Mouse (Mus musculus) ES-E14 (cell line): Measurements from ENCODE around the gene Plac8. TPM values are rescaled to one million over a fixed set of nuclear protein-coding genes. Genes with fewer than 3 reads are reported as not detected.

Experiments used
- DNase-seq: peaks from one replicate; pipeline ENCODE4 v3.0.0-alpha.2; 2013; ENCODE audit warnings: low read depth, low spot score
- H3K27ac ChIP-seq: 2 replicates; pipeline ENCODE4 v1.5.1; 2012; ENCODE audit warnings: low read depth, mild to moderate bottlenecking, low read length, moderate library complexity, mixed read lengths; ENCODE audit not compliant: poor library complexity, insufficient read depth, severe bottlenecking
- H3K36me3 ChIP-seq: 2 replicates; pipeline ENCODE4 v1.6.1; 2012; ENCODE audit warnings: mild to moderate bottlenecking, low read length, moderate library complexity, mixed read lengths; ENCODE audit not compliant: control insufficient read depth, poor library complexity, insufficient read depth, severe bottlenecking
- H3K4me1 ChIP-seq, 2 experiments: fragments of 150-350 bp in 1 of 2; sonication (generic) in 1 of 2; 2 replicates each; pipeline ENCODE4 v1.6.1; 2012; ENCODE audit warnings: low read length in 2 of 2, mild to moderate bottlenecking in 1 of 2, mixed read lengths in 1 of 2; ENCODE audit not compliant: control insufficient read depth in 2 of 2, insufficient read depth in 2 of 2, poor library complexity in 1 of 2
- H3K4me3 ChIP-seq, 2 experiments: fragments of 150-350 bp in 1 of 2; sonication (generic) in 1 of 2; 2 replicates each; pipeline ENCODE4 v1.5.1; 2012; ENCODE audit warnings: low read length in 2 of 2, low read depth in 1 of 2, mild to moderate bottlenecking in 1 of 2, mixed read lengths in 1 of 2; ENCODE audit not compliant: insufficient read depth in 1 of 2, poor library complexity in 1 of 2, severe bottlenecking in 1 of 2
- H3K9ac ChIP-seq: 2 replicates; pipeline ENCODE4 v1.6.1; 2012; ENCODE audit warnings: low read depth, mild to moderate bottlenecking, low read length, mixed read lengths; ENCODE audit not compliant: poor library complexity, insufficient read depth, severe bottlenecking
- H3K9me3 ChIP-seq: fragments of 150-350 bp; sonication (generic); 2 replicates; pipeline ENCODE4 v1.6.1; 2012; ENCODE audit warnings: low read depth, mild to moderate bottlenecking, low read length; ENCODE audit not compliant: control insufficient read depth, insufficient read depth
- CHD2 ChIP-seq: IDR thresholded peaks from 2 replicates; pipeline ENCODE4 v1.6.1; 2014; ENCODE audit warnings: mild to moderate bottlenecking, low read depth, low read length, inconsistent platforms
- HCFC1 ChIP-seq: IDR thresholded peaks from 2 replicates; pipeline ENCODE4 v1.6.1; 2012; ENCODE audit warnings: low read length, inconsistent platforms, borderline replicate concordance; ENCODE audit not compliant: insufficient read depth
- MAFK ChIP-seq: IDR thresholded peaks from 2 replicates; pipeline ENCODE4 v1.6.1; 2014; ENCODE audit warnings: mild to moderate bottlenecking, low read depth, low read length, inconsistent platforms; ENCODE audit not compliant: insufficient read depth
- ZC3H11A ChIP-seq: IDR thresholded peaks from 2 replicates; pipeline ENCODE4 v1.6.1; 2012; ENCODE audit warnings: low read depth, mild to moderate bottlenecking, inconsistent platforms, low read length, borderline replicate concordance
- ZNF384 ChIP-seq: IDR thresholded peaks from 2 replicates; pipeline ENCODE4 v1.6.1; 2012; ENCODE audit warnings: low read depth, low read length, inconsistent platforms
- in situ Hi-C, 2 experiments: fragments of 600-800 bp; cut with MboI; formaldehyde crosslinking; loops; one replicate each; pipeline ENCODE4 v1.15.1; 2025; ENCODE audit warnings: low sequenced_read_pairs in 2 of 2, inconsistent platforms in 1 of 2; ENCODE audit not compliant: unreplicated experiment in 2 of 2
- total RNA-seq: library from RNA; depleted of rRNA; stranded (reverse); fragments of 300-350 nt; gene quantifications from 2 replicates; pipeline ENCODE4 v1.2.3, GENCODE M21; 2012

Plac8 gene
- total RNA-seq, 1 experiment: 28.1 TPM

DNA sequence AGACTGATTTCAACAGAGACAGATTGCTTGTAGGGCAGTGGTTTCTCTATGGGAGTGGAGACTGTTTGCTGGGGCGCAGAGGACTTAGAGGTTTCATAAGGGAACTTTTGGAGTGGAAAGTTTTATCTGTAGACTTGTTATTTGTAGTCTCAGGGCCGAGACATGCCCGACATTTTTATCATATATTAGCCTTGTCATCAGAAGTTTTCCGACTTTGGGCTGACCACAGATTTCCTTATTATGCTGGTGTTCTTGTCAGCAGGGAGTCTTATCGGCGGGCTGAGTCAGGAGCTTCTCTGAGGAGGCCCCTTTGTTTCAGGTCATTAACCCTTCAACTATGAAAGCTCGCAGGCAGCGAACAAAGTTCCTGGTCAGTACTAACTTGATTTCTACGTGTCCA is 35.8 kb upstream of the Plac8 start:
- no peaks in the 10 kb centered on the region for H3K4me1 ChIP-seq
- no peak overlapping the region for H3K9ac ChIP-seq
- TF ChIP-seq CHD2 (no peak), HCFC1 (no peak), ZNF384 (no peak), ZC3H11A (no peak), MAFK (no peak)
- H3K4me3 ChIP-seq: no peak overlapping the region
- H3K9me3 ChIP-seq: no peaks in the 10 kb centered on the region
- no peak overlapping the region for H3K27ac ChIP-seq
- in situ Hi-C loops: no loop called here
- H3K36me3 ChIP-seq: no peaks in the 10 kb centered on the region
- DNase-seq: no peak

DNA sequence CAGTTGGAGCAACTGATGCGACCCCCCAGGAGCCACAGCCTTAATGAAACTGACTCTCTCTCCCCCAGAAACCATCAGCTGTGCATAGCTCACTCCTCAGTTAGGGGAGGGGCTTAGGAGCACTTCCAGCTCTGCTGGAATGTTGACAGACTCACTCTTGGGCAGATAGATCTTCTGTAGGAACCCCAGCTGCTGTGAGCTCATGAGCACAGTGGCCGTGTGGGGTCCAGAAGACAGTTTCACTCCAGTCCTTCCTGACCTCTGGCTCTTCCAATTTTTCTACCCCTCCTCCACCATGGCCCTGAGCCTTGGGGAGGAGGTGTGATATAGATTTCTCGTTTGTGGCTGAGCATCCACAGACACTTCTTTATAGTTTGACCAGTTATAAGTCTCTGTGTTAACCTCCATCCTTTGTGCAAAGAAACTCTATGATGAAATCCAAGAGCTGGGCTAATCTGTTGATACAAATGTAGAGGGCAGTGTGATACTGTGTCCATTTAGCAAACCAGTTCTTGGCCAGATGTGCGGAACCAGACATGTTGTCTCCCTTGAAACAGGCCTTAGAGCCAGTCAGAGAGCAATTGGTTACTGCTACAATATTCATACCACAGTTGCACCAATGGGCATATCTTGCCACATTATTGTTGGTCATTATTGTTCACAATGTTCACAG is 35.2 kb upstream of the Plac8 start:
- H3K27ac ChIP-seq: no peak overlapping the region
- no peaks in the 10 kb centered on the region for H3K9me3 ChIP-seq
- no peak overlapping the region for H3K4me3 ChIP-seq
- in situ Hi-C loops: no loop called here
- TF ChIP-seq ZC3H11A (no peak), CHD2 (no peak), HCFC1 (no peak), MAFK (no peak), ZNF384 (no peak)
- H3K9ac ChIP-seq: no peak overlapping the region
- H3K36me3 ChIP-seq: no peaks in the 10 kb centered on the region
- DNase-seq: no peak
- H3K4me1 ChIP-seq: no peaks in the 10 kb centered on the region

DNA sequence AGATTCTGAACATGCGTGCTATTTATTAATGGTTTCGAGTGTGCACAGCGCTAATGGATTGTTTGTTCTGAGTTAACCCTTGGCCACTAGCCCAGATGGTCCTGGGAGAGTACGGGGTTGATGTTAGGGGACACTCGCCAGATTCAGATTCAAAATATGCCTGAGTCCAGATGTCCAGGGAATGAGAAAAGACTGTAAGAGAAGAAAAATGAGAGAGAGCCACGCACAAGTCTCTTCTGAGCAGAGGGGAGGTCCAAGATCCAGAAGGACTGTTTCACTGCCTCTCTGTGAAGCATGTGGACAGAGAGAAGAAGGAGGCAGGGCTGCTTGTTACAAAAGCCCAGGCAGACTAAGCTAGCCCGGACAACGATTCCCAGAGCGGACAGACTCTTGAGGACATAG is 33.8 kb upstream of the Plac8 start:
- H3K36me3 ChIP-seq: no peaks in the 10 kb centered on the region
- DNase-seq: no peak
- no peak for TF ChIP-seq MAFK
- no peak for TF ChIP-seq CHD2
- TF ChIP-seq HCFC1: no peak
- no peak for TF ChIP-seq ZC3H11A
- TF ChIP-seq ZNF384: no peak
- in situ Hi-C loops: no loop called here
- H3K9ac ChIP-seq: no peak overlapping the region
- H3K4me1 ChIP-seq: no peaks in the 10 kb centered on the region
- H3K27ac ChIP-seq: no peak overlapping the region
- H3K9me3 ChIP-seq: no peaks in the 10 kb centered on the region
- no peak overlapping the region for H3K4me3 ChIP-seq

DNA sequence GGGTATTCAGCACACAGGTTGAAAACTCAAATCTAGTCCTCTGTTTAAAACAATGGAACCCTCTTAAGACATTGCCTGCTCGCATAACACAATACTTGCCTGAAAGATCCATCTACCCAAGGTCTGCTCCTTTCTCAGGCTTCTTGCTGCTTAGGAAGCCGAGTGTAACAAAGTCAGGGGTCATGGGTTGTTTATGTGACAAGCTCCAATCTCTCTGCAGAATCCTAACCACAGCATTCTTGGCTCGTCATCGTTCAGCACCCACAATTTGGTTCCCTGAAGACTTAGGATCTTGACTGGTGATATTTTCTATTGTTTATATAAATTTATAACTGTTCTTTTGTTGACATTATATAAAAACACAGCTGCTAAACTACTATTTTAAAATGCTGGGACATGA is 32.0 kb upstream of the Plac8 start:
- in situ Hi-C loops: no loop called here
- no peak overlapping the region for H3K4me3 ChIP-seq
- no peaks in the 10 kb centered on the region for H3K9me3 ChIP-seq
- DNase-seq: no peak
- H3K9ac ChIP-seq: no peak overlapping the region
- no peak overlapping the region for H3K27ac ChIP-seq
- no peaks in the 10 kb centered on the region for H3K4me1 ChIP-seq
- H3K36me3 ChIP-seq: no peaks in the 10 kb centered on the region
- no peak for TF ChIP-seq HCFC1
- TF ChIP-seq CHD2: no peak

DNA sequence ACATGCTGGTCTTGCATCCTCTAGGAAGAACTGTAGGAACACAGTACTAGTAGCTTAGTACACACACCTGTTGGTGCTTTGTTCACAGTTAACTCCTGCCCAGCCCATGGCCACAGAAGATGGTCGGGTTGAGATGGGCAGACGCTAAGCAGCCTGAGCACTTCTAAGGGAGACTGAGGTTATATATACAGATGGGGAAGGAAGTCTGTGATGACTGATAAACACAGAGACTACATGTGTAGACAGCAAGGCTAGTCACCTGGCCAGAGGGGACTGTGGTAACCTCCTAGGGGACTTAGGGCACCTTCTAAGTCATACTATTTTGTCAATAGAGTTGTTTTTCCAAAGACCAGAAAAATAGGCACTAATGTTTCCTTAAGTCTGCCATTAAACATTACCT is 29.8 kb upstream of the Plac8 start:
- Histone ChIP-seq H3K36me3 (no peaks in the 10 kb centered on the region), H3K9me3 (no peaks in the 10 kb centered on the region), H3K27ac (no peak overlapping the region), H3K4me3 (no peak overlapping the region), H3K9ac (no peak overlapping the region), H3K4me1 (peaks cover 0 to 5% of the 10 kb centered on the region in 2 experiments; a peak in 2 of 4 replicates)
- TF ChIP-seq CHD2: no peak
- TF ChIP-seq MAFK: no peak
- TF ChIP-seq HCFC1: no peak
- TF ChIP-seq ZC3H11A: no peak
- no peak for TF ChIP-seq ZNF384
- in situ Hi-C loops: no loop called here
- no peak for DNase-seq
